Mouse (Mus musculus): ENCODE data around the gene Tex22.

Tex22 gene

GRCm38 (mm10) chr12:113103846-113104451 lies 29.6 kb downstream of the Tex22 start:
- DNase-seq: no peak

GRCm38 (mm10) chr12:113106386-113106785 lies 32.1 kb downstream of the Tex22 start:
- peak; percentile 59 to 74 for DNase-seq

GRCm38 (mm10) chr12:113107431-113108124 lies 33.3 kb downstream of the Tex22 start:
- DNase-seq: no peak

- no peak for DNase-seq
Measured at GRCm38 (mm10) chr12:113108528-113109283, 34.4 kb downstream of the Tex22 start.

- DNase-seq: no peak
Measured at GRCm38 (mm10) chr12:113109801-113110200, 35.5 kb downstream of the Tex22 start.

- no peak for DNase-seq
Measured at GRCm38 (mm10) chr12:113114141-113114540, 39.8 kb downstream of the Tex22 start.

- no peak for DNase-seq
Measured at GRCm38 (mm10) chr12:113114856-113115538, 40.7 kb downstream of the Tex22 start.

- DNase-seq: peak; percentile 84 to 89
Measured at GRCm38 (mm10) chr12:113119516-113120410, 45.5 kb downstream of the Tex22 start.

GRCm38 (mm10) chr12:113124726-113125125 lies 50.4 kb downstream of the Tex22 start:
- no peak for DNase-seq

GRCm38 (mm10) chr12:113130732-113131131 lies 56.4 kb downstream of the Tex22 start:
- no peak for DNase-seq

- no peak for DNase-seq
Measured at GRCm38 (mm10) chr12:113131601-113132000, 57.3 kb downstream of the Tex22 start.

GRCm38 (mm10) chr12:113132567-113132966 lies 58.3 kb downstream of the Tex22 start:
- DNase-seq: peak; percentile 96 to 98

GRCm38 (mm10) chr12:113133260-113133659 lies 59.0 kb downstream of the Tex22 start:
- DNase-seq: peak in 1 of 2 experiments; percentile 47

GRCm38 (mm10) chr12:113133861-113134403 lies 59.6 kb downstream of the Tex22 start:
- peak in 1 of 2 experiments; percentile 61 for DNase-seq

- DNase-seq: peak in 1 of 2 experiments; percentile 21
Measured at GRCm38 (mm10) chr12:113134502-113134901, 60.2 kb downstream of the Tex22 start.

- DNase-seq: no peak
Measured at GRCm38 (mm10) chr12:113135401-113135800, 61.1 kb downstream of the Tex22 start.

- DNase-seq: no peak
Measured at GRCm38 (mm10) chr12:113136492-113137020, 62.3 kb downstream of the Tex22 start.

- no peak for DNase-seq
Measured at GRCm38 (mm10) chr12:113137260-113138213, 63.2 kb downstream of the Tex22 start.

- no peak for DNase-seq
Measured at GRCm38 (mm10) chr12:113138291-113138690, 64.0 kb downstream of the Tex22 start.
